Mouse (Mus musculus) ES-Bruce4 (cell line): ENCODE measurements around the gene Swi5.

ENCODE experiments used
- CTCF ChIP-seq: IDR thresholded peaks from one replicate; pipeline ENCODE4 v1.8.1; 2011; ENCODE audit warnings: low read depth, low read length
- EP300 ChIP-seq: IDR thresholded peaks from 2 replicates; pipeline ENCODE4 v1.6.1; 2011; ENCODE audit warnings: low read depth, low read length; ENCODE audit not compliant: insufficient read depth

- TF ChIP-seq EP300 (no peak), CTCF (no peak)
Measured at GRCm38 (mm10) chr2:32253352-32253751, 34.5 kb downstream of the Swi5 start.
